Mouse (Mus musculus) spleen, adult 2 months (tissue): ENCODE measurements around the gene Armc3.

Experiments
- CTCF ChIP-seq: fragments of 200-500 bp; IDR thresholded peaks from 2 replicates; pipeline ENCODE4 v1.5.1; 2011; ENCODE audit warnings: mild to moderate bottlenecking, inconsistent platforms; ENCODE audit not compliant: insufficient read depth, insufficient read length, insufficient replicate concordance; ENCODE audit errors: extremely low read depth
- POLR2A ChIP-seq: fragments of 200-500 bp; IDR thresholded peaks from 2 replicates; pipeline ENCODE4 v1.6.1; 2011; ENCODE audit warnings: low read depth, low read length, inconsistent platforms

DNA sequence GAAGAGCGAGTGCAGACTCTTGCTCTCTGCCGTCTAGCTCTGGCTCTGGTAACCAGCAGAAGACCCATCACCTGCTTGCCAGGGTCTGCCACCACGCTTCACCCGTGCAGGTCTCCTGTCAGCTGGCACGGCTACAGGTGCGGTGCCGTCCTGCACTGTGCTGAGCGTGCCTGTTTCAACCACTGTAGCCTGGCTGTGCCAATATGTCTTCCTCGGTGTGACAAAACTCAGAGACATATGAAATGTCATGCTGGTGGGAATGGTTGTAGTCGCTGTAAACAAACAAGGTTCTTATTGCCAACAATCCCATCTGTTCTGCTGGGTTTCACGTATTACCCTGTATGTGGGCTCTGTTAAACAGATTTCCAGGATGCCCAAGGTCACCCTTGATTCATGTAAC, 81.2 kb downstream of the Armc3 start:
- TF ChIP-seq CTCF, result no peak
- TF ChIP-seq POLR2A, result no peak
